Mouse (Mus musculus) kidney, embryonic 14.5 days (tissue): ENCODE data around the gene Ift52. TPM values are rescaled to one million over a fixed set of nuclear protein-coding genes. Genes with fewer than 3 reads are reported as not detected.

ENCODE experiments used
- ATAC-seq: fragments of 200-750 bp; cut with Nextera tagmentation; 2 replicates; pipeline ENCODE4 v1.8.0; 2017; ENCODE audit warnings: moderate number of reproducible peaks, mild to moderate bottlenecking, moderate TSS enrichment, moderate library complexity; ENCODE audit not compliant: low FRiP score, low TSS enrichment
- H3K27ac ChIP-seq: fragments of 300-500 bp; sonication (generic); 2 replicates; pipeline ENCODE4 v1.5.1; 2014; ENCODE audit warnings: low read depth, mild to moderate bottlenecking, low read length, moderate library complexity, mixed read lengths
- H3K27me3 ChIP-seq: fragments of 300-500 bp; sonication (generic); 2 replicates; pipeline ENCODE4 v1.6.1; 2014; ENCODE audit warnings: mild to moderate bottlenecking, low read length; ENCODE audit not compliant: control insufficient read depth, insufficient read depth
- H3K36me3 ChIP-seq: fragments of 300-500 bp; sonication (generic); 2 replicates; pipeline ENCODE4 v1.6.1; 2014; ENCODE audit warnings: low read length, mixed read lengths; ENCODE audit not compliant: control insufficient read depth, insufficient read depth
- H3K4me1 ChIP-seq: fragments of 300-500 bp; sonication (generic); 2 replicates; pipeline ENCODE4 v1.6.1; 2014; ENCODE audit warnings: low read length, mixed read lengths; ENCODE audit not compliant: control insufficient read depth, insufficient read depth
- H3K4me2 ChIP-seq: fragments of 300-500 bp; sonication (generic); replicated peaks from 2 replicates; pipeline ENCODE4 v1.6.1; 2014; ENCODE audit warnings: low read depth, mild to moderate bottlenecking, low read length
- H3K4me3 ChIP-seq: fragments of 300-500 bp; sonication (generic); 2 replicates; pipeline ENCODE4 v1.5.1; 2014; ENCODE audit warnings: mild to moderate bottlenecking, low read length
- H3K9ac ChIP-seq: fragments of 300-500 bp; sonication (generic); 2 replicates; pipeline ENCODE4 v1.6.1; 2014; ENCODE audit warnings: low read depth, mild to moderate bottlenecking, low read length, moderate library complexity
- H3K9me3 ChIP-seq: fragments of 300-500 bp; sonication (generic); 2 replicates; pipeline ENCODE4 v1.6.1; 2016; ENCODE audit warnings: low read length; ENCODE audit not compliant: control insufficient read depth
- WGBS: fragments of 180-500 bp; shearing (Covaris S2); extraction: QIAGEN DNeasy Blood & Tissue Kit; methylation state at CpG from one replicate; pipeline ENCODE4 v1.1.7; 2014; 5-methylcytosine and 5-hydroxymethylcytosine counted together
- polyA plus RNA-seq: library from polyadenylated mRNA; unstranded; fragments of >200 nt; fragmentation: Nextera tagmentation; extraction: Ambion mirVana; gene quantifications from 2 replicates; pipeline ENCODE4 v1.2.1, GENCODE M21; 2014

The Ift52 gene
- polyA plus RNA-seq, 1 experiment from 2014 or later, result 56.0 TPM

DNA sequence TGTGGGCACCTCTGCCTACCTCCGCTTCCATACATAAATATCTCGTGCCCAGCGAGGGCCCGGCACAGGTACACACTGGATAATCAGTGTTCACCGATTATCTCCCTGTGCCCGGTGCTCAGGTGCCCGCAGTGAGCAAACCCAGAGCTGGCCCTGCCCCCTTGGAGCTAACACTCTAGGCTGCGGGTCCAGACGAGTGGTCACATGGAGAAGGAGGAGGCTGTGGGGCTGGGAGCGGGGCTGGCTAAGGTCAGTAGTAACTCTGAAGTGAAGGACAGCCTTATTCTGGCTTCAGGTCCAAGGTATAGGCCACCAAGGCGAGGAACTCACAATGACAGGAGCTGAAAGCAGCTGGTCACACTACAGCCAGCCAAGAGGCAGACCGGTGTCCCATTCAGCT lies 57.7 kb downstream of the Ift52 start:
- ATAC-seq, result no peak
- WGBS, result 94% methylated on average over 12 of the region's 12 CpGs
- no peak overlapping the region for H3K27ac ChIP-seq

DNA sequence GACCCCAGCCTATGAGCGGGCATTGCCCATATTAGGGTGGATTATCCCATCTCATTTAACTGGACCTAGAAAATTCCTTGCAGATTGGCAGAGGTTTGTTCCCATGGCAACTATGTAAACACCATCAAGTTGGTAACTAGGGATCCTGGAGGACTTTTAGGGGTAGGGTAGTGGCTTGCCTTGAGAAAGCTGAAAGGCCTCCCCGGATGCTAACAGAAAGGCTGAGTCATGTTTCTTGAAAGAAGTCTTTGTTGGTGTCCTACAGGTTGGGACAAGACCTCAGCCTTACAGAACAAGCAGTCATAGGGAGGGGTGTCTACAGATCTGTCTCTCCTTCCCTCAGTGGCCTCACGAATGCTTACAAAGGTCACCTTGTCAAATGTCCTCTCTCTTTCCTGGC lies 58.1 kb downstream of the Ift52 start:
- no peak overlapping the region for H3K4me2 ChIP-seq
- no peaks in the 10 kb centered on the region for H3K27me3 ChIP-seq
- peaks cover 44% of the 10 kb centered on the region for H3K36me3 ChIP-seq
- no peak for ATAC-seq
- no peaks in the 10 kb centered on the region for H3K9me3 ChIP-seq
- no peak overlapping the region for H3K4me3 ChIP-seq
- H3K9ac ChIP-seq, result no peak overlapping the region
- WGBS, result 89% methylated on average over 3 of the region's 3 CpGs
- no peaks in the 10 kb centered on the region for H3K4me1 ChIP-seq
- H3K27ac ChIP-seq, result no peak overlapping the region

More for the DNA sequence above, 57.7 kb downstream of the Ift52 start:
- Histone ChIP-seq H3K9ac (no peak overlapping the region), H3K4me2 (no peak overlapping the region), H3K27me3 (no peaks in the 10 kb centered on the region), H3K4me3 (no peak overlapping the region), H3K4me1 (no peaks in the 10 kb centered on the region), H3K9me3 (no peaks in the 10 kb centered on the region), H3K36me3 (peaks cover 44% of the 10 kb centered on the region)

DNA sequence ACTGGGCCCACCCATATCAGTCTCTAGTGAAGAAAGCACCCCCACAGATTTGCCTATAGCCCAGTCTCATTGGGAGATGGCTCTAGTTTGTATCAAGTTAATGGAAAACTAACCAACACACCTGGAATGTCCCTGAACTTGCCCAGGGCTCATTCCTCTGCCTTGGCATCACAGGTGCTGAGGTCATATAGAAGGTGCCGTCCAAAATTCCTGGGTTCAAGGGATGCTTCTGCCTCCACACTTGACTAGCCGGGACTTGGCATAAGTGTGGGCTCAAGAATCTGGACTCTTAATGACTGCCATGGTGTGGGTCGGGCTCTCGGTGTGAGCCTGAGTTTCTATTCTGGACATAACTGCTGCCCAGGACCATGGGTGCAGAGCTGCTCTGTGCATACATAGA lies 61.9 kb downstream of the Ift52 start:
- Histone ChIP-seq H3K9me3 (no peaks in the 10 kb centered on the region), H3K4me2 (no peak overlapping the region), H3K27ac (no peak overlapping the region), H3K4me3 (no peak overlapping the region), H3K9ac (no peak overlapping the region), H3K27me3 (no peaks in the 10 kb centered on the region), H3K4me1 (no peaks in the 10 kb centered on the region), H3K36me3 (peaks cover 35% of the 10 kb centered on the region)
- WGBS, result 91% methylated on average over 4 of the region's 4 CpGs
- ATAC-seq, result no peak

DNA sequence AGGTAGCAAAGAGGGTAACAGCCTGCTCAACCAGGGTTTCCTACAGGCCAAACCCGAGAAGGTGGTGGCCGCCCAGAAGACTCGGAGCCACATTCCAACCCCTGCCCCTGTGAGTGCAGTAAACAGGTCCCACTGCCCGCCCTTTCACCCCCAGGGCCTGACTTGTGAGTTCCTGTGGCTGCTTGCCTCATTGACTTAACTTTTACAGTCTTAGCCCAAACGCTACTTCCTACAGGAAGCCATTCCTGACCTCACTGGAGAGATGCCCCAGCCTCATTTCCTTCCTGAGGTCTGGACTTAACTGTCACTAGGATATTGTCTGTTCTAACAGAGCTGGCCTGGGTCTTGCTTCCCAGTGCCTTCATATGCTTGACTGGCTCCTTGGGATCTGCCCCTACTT lies 65.4 kb downstream of the Ift52 start:
- Histone ChIP-seq H3K4me3 (no peak overlapping the region), H3K36me3 (peaks cover 14% of the 10 kb centered on the region), H3K27ac (no peak overlapping the region), H3K9ac (no peak overlapping the region), H3K9me3 (no peaks in the 10 kb centered on the region), H3K4me2 (no peak overlapping the region), H3K4me1 (no peaks in the 10 kb centered on the region), H3K27me3 (no peaks in the 10 kb centered on the region)
- ATAC-seq, result 0 out of 2 replicates have a peak, but pooled peaks have one; percentile 32
- 55% methylated on average over 4 of the region's 5 CpGs for WGBS

DNA sequence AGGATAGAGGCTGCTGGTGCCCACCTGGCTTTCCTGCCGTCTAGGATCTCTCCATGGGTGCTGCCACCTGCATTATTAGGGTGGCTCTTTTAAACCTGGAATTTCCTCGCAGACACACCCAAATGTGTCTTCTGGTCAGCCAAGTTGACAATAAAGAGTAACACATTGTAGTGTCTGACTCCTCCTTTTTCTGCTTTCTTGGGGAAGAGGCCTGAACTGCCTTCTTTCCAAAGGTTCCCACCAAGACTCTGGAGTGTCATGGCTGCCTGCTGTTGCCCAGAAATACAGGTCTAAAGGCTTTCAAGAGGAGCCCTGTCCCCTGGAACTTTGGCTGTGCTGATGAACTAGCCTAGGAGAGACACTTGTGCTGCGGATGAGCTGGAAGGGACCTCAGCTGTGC lies 67.4 kb downstream of the Ift52 start:
- Histone ChIP-seq H3K27me3 (no peaks in the 10 kb centered on the region), H3K9ac (no peak overlapping the region), H3K4me3 (no peak overlapping the region), H3K4me2 (no peak overlapping the region), H3K4me1 (no peaks in the 10 kb centered on the region), H3K36me3 (peaks cover 8% of the 10 kb centered on the region; the same call in 1 of the 2 replicates), H3K9me3 (no peaks in the 10 kb centered on the region), H3K27ac (no peak overlapping the region)
- no peak for ATAC-seq
- 85% methylated on average over 3 of the region's 3 CpGs for WGBS

- Histone ChIP-seq H3K9me3 (no peaks in the 10 kb centered on the region), H3K36me3 (peaks cover 8% of the 10 kb centered on the region; the same call in 1 of the 2 replicates), H3K4me2 (no peak overlapping the region), H3K27me3 (no peaks in the 10 kb centered on the region), H3K9ac (no peak overlapping the region), H3K4me3 (no peak overlapping the region), H3K27ac (no peak overlapping the region), H3K4me1 (no peaks in the 10 kb centered on the region)
- WGBS, result 86% methylated on average over 6 of the region's 6 CpGs
- no peak for ATAC-seq
Measured at GRCm38 (mm10) chr2:163085047-163085446, 67.9 kb downstream of the Ift52 start.

DNA sequence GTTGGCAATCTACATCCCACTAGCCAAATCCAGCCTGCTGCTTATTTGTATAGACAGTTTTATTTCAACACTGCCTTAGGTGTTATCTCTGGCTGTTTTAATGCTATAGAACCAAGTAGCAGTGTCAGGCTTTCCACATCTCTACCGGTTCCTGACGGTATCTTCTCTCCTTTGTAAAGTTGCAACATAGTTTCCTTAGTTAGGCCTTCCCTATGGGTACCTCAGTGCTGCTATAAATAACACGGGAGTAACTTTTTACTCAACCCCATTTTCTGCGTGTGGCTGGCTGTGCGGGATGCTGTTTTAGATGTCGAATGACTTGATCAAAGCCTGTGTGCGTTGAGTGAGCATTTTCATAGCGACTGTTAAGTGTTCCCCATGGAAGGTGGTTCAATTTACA lies 69.4 kb downstream of the Ift52 start:
- WGBS, result 75% methylated on average over 8 of the region's 8 CpGs
- H3K4me2 ChIP-seq, result no peak overlapping the region
- no peak for ATAC-seq
- no peaks in the 10 kb centered on the region for H3K9me3 ChIP-seq
- H3K4me3 ChIP-seq, result no peak overlapping the region
- no peaks in the 10 kb centered on the region for H3K4me1 ChIP-seq
- no peak overlapping the region for H3K9ac ChIP-seq
- no peaks in the 10 kb centered on the region for H3K27me3 ChIP-seq
- H3K36me3 ChIP-seq, result peaks cover 4% of the 10 kb centered on the region; the same call in 1 of the 2 replicates
- H3K27ac ChIP-seq, result no peak overlapping the region

DNA sequence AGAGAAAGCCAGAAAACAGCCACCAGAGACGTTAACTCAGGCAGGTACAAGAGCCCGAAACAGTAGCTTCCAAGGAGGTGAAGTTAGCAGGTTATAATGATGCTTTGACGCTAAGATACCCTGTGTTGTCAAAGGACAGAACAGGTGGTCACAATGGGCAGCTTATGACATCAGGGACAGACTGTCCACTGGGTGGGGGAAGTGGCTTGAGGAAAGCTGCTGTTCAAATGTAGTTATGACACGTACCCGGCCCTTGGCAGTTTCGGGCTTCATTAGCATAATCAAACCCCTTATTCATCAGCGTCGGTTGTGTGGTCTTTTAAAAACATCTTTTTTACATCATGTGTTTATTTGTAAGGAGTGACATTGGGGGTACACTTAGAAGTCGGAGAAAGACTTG lies 70.6 kb downstream of the Ift52 start, which contains the start of gene Gtsf1l:
Gtsf1l (minus strand) TSS at position 128 of the 400 bp plus-strand sequence.
- H3K9me3 ChIP-seq, result no peaks in the 10 kb centered on the region
- no peak within 1 kb of the TSS for H3K9ac ChIP-seq
- peaks cover 4% of the 10 kb centered on the region; the same call in 1 of the 2 replicates for H3K36me3 ChIP-seq
- ATAC-seq, result no peak
- H3K4me3 ChIP-seq, result no peak within 1 kb of the TSS
- H3K27ac ChIP-seq, result no peak within 1 kb of the TSS
- WGBS, result 86% methylated on average over 9 of the region's 9 CpGs
- no peak within 1 kb of the TSS for H3K4me2 ChIP-seq
- H3K4me1 ChIP-seq, result no peaks in the 10 kb centered on the region
- no peaks in the 10 kb centered on the region for H3K27me3 ChIP-seq

DNA sequence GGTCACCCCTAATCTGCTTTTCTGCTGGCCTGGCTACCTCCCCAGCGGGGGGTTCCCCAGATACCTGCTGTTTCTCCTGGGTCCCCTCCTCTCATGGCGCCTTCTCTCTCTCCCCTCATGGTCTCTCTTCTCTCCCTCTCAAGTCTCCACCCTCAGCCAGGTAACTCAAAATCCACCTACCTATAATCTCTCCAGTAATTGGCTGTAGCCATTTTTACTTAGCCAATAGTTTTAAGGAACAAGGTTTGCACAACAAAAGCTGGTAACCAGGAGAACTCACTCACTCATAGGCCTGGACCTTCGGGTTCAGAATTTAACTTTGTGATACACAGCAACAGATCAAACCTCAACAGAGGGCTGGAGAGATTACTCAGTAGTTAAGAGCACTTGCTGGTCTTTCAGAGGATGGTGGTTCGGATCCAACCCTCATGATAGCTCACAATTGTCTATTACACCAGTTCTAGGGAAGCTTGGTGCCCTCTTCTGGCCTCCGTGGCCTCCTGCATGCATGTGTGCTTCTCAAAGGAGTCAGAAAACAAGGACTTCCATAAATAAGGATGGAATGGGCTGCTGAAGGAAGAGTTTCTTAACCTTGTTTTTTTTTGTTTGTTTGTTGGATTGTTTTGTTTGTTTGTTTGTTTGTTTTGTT lies 72.4 kb downstream of the Ift52 start:
- Histone ChIP-seq H3K27me3 (no peaks in the 10 kb centered on the region), H3K27ac (no peak overlapping the region), H3K9me3 (no peaks in the 10 kb centered on the region), H3K4me1 (no peaks in the 10 kb centered on the region), H3K4me3 (no peak overlapping the region), H3K4me2 (no peak overlapping the region), H3K9ac (no peak overlapping the region), H3K36me3 (no peaks in the 10 kb centered on the region)
- WGBS, result 75% methylated on average over 5 of the region's 5 CpGs
- ATAC-seq, result no peak
